Mouse (Mus musculus): ENCODE measurements around the gene Phf12. TPM values are rescaled to one million over a fixed set of nuclear protein-coding genes. Genes with fewer than 3 reads are reported as not detected.

Gene Phf12
- polyA plus RNA-seq, 2 experiments, result 4.3 to 19.0 TPM

DNA sequence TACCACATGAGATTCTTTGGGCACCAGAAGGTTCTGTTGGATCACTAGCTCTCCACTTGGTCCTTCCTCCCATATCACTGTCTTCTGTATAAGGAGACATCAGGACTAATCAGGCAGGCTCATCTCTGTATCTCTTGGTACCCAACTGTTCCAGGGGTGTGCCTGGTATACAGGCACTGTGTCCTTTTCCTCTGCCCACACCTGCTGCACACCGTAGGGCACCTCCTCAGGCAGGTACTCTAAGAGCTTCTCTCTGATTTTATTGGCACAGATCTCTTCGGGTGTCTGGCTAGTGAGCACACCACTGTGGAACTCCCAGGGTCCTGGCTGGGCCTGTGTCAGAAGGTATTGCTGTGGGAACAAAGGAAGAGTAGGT is 91.7 kb downstream of the Phf12 start:
- WGBS (ENCODE audit: insufficient replicate concordance), result 34% methylated on average over 2 of the region's 2 CpGs
- no peaks in the 10 kb centered on the region for H3K27me3 ChIP-seq (ENCODE audit: control insufficient read depth, insufficient read depth, low read length)
- H3K36me3 ChIP-seq (replicated peaks; ENCODE audit: control insufficient read depth, insufficient read depth, low read depth), result peaks cover 30% of the 10 kb centered on the region
- H3K4me3 ChIP-seq (ENCODE audit: insufficient read depth in 1 of 2, low read depth in 2 of 2, low read length in 2 of 2), result peak overlapping the region; percentile 69 to 80
- peak overlapping the region; percentile 98 for H3K27ac ChIP-seq
- no peak; the same call in none of the 2 replicates for TF ChIP-seq EP300 (IDR thresholded peaks at IDR 0.05; ENCODE audit: low read depth)
- peak overlapping the region; percentile 95 for H3K4me2 ChIP-seq (ENCODE audit: low read depth)
- H3K4me1 ChIP-seq (replicated peaks; ENCODE audit: control insufficient read depth in 2 of 2, insufficient read depth in 2 of 2, low read length in 1 of 2), result peaks cover 22 to 38% of the 10 kb centered on the region in 2 experiments
- ATAC-seq (ENCODE audit: insufficient read depth), result peak; percentile 64
- H3K9me3 ChIP-seq (ENCODE audit: control insufficient read depth, low read length), result no peaks in the 10 kb centered on the region
- peak overlapping the region; percentile 90 for H3K9ac ChIP-seq (replicated peaks)
- no peak for DNase-seq (ENCODE audit: low read depth in 3 of 3, low spot score in 3 of 3)

DNA sequence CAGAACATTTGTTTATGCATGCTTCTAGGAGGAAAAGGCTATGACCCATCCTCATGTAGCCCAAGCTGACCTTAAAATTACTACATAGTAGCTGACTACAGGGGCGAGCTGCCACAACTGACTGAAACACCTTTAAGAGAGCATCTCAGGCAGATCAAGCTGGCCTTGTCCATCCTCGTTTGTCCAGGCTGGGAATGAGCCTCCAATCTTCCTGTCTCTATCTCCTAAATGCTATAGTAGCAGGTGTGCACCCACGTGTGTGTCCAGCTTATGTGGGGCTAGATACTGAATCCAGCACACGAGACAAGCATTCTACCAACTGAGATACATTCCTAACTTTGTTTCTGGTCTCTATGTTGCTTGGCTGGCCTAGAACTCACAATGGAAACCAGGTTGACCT is 92.1 kb downstream of the Phf12 start:
- no peak for DNase-seq (ENCODE audit: low read depth in 3 of 3, low spot score in 3 of 3)
- Histone ChIP-seq H3K27me3 (ENCODE audit: control insufficient read depth, insufficient read depth, low read length) (no peaks in the 10 kb centered on the region), H3K36me3 (replicated peaks; ENCODE audit: control insufficient read depth, insufficient read depth, low read depth) (peaks cover 30% of the 10 kb centered on the region), H3K9me3 (ENCODE audit: control insufficient read depth, low read length) (no peaks in the 10 kb centered on the region), H3K4me3 (ENCODE audit: insufficient read depth in 1 of 2, low read depth in 2 of 2, low read length in 2 of 2) (peak overlapping the region; percentile 69 to 80), H3K4me1 (replicated peaks; ENCODE audit: control insufficient read depth in 2 of 2, insufficient read depth in 2 of 2, low read length in 1 of 2) (peaks cover 24 to 38% of the 10 kb centered on the region in 2 experiments), H3K4me2 (ENCODE audit: low read depth) (peak overlapping the region; percentile 95), H3K27ac (peak overlapping the region; percentile 98), H3K9ac (replicated peaks) (peak overlapping the region; percentile 90)
- TF ChIP-seq CTCF (IDR thresholded peaks at IDR 0.05; ENCODE audit: low read depth), result no peak
- no peak for TF ChIP-seq EP300 (IDR thresholded peaks at IDR 0.05; ENCODE audit: low read depth)
- 46% methylated on average over 4 of the region's 4 CpGs for WGBS (ENCODE audit: insufficient replicate concordance)
- no peak for ATAC-seq (ENCODE audit: insufficient read depth)

MicroRNAs encoded within 50 kb of the gene (microRNA counts, 519-probe panel; counts per million panel counts)
- microRNA mmu-miR-144 (11,254 counts per million, percentile 100 among the panel's probes with 10 or more counts), microRNA mmu-miR-451 (9,283 counts per million, percentile 94 among the panel's probes with 10 or more counts)

Small RNA genes within 50 kb of the gene (microRNA-seq; reads per million reads assigned to microRNA genes)
- gene Mir144 (12,278 reads per million, percentile 93 among the genes with 10 or more reads in this experiment), gene Mir451a (not detected), gene Mir451b (not detected)

Other genes starting within 250 kb of the Phf12 start
- gene Myo18a, start 219.5 kb upstream of the Phf12 start, polyA plus RNA-seq (2012; rRNA removed), result 10.6 and 15.4 TPM in 2 replicates
- gene Myo18a, start 219.5 kb upstream of the Phf12 start, polyA plus RNA-seq (2014; fragmentation: Nextera tagmentation; extraction: Ambion mirVana), result 13.5 and 14.3 TPM in 2 replicates
- not detected in 2 replicates for gene Gm10277, start 195.0 kb upstream of the Phf12 start, polyA plus RNA-seq (2012; rRNA removed)
- 0.11 and 0.18 TPM in 2 replicates for gene Gm10277, start 195.0 kb upstream of the Phf12 start, polyA plus RNA-seq (2014; fragmentation: Nextera tagmentation; extraction: Ambion mirVana)
- 15.4 and 15.6 TPM in 2 replicates for gene Pipox, start 88.7 kb upstream of the Phf12 start, polyA plus RNA-seq (2012; rRNA removed)
- 14.1 and 15.6 TPM in 2 replicates for gene Pipox, start 88.7 kb upstream of the Phf12 start, polyA plus RNA-seq (2014; fragmentation: Nextera tagmentation; extraction: Ambion mirVana)
- gene Sez6, start 52.0 kb upstream of the Phf12 start, polyA plus RNA-seq (2012; rRNA removed), result 0.03 and 0.37 TPM in 2 replicates
- 0.05 TPM in 1 of 2 replicates, not detected in the other for gene Sez6, start 52.0 kb upstream of the Phf12 start, polyA plus RNA-seq (2014; fragmentation: Nextera tagmentation; extraction: Ambion mirVana)
- gene Dhrs13, start 49.5 kb downstream of the Phf12 start, polyA plus RNA-seq (2012; rRNA removed), result 8.6 and 9.4 TPM in 2 replicates
- gene Dhrs13, start 49.5 kb downstream of the Phf12 start, polyA plus RNA-seq (2014; fragmentation: Nextera tagmentation; extraction: Ambion mirVana), result 17.3 and 17.8 TPM in 2 replicates
- 17.9 and 18.3 TPM in 2 replicates for gene Flot2, start 55.2 kb downstream of the Phf12 start, polyA plus RNA-seq (2012; rRNA removed)
- gene Flot2, start 55.2 kb downstream of the Phf12 start, polyA plus RNA-seq (2014; fragmentation: Nextera tagmentation; extraction: Ambion mirVana), result 16.7 and 20.4 TPM in 2 replicates
- gene Eral1, start 97.6 kb downstream of the Phf12 start, polyA plus RNA-seq (2012; rRNA removed), result 9.8 and 10.2 TPM in 2 replicates
- gene Eral1, start 97.6 kb downstream of the Phf12 start, polyA plus RNA-seq (2014; fragmentation: Nextera tagmentation; extraction: Ambion mirVana), result 14.9 and 16.6 TPM in 2 replicates
- 2.5 and 3.1 TPM in 2 replicates for gene Fam222b, start 111.9 kb downstream of the Phf12 start, polyA plus RNA-seq (2012; rRNA removed)
- gene Fam222b, start 111.9 kb downstream of the Phf12 start, polyA plus RNA-seq (2014; fragmentation: Nextera tagmentation; extraction: Ambion mirVana), result 3.8 and 4.1 TPM in 2 replicates
- gene Traf4, start 182.8 kb downstream of the Phf12 start, polyA plus RNA-seq (2012; rRNA removed), result 35.1 and 39.9 TPM in 2 replicates
- gene Traf4, start 182.8 kb downstream of the Phf12 start, polyA plus RNA-seq (2014; fragmentation: Nextera tagmentation; extraction: Ambion mirVana), result 17.1 and 18.0 TPM in 2 replicates
- 9.8 and 10.6 TPM in 2 replicates for gene Nek8, start 193.9 kb downstream of the Phf12 start, polyA plus RNA-seq (2012; rRNA removed)
- gene Nek8, start 193.9 kb downstream of the Phf12 start, polyA plus RNA-seq (2014; fragmentation: Nextera tagmentation; extraction: Ambion mirVana), result 7.4 and 7.8 TPM in 2 replicates
- 47.4 and 69.6 TPM in 2 replicates for gene Tlcd1, start 194.0 kb downstream of the Phf12 start, polyA plus RNA-seq (2012; rRNA removed)
- 44.9 and 50.5 TPM in 2 replicates for gene Tlcd1, start 194.0 kb downstream of the Phf12 start, polyA plus RNA-seq (2014; fragmentation: Nextera tagmentation; extraction: Ambion mirVana)
- gene Rpl23a, start 200.8 kb downstream of the Phf12 start, polyA plus RNA-seq (2012; rRNA removed), result 628 and 1,347 TPM in 2 replicates
- gene Rpl23a, start 200.8 kb downstream of the Phf12 start, polyA plus RNA-seq (2014; fragmentation: Nextera tagmentation; extraction: Ambion mirVana), result 1,087 and 1,100 TPM in 2 replicates
- 7.1 and 7.7 TPM in 2 replicates for gene Rab34, start 205.7 kb downstream of the Phf12 start, polyA plus RNA-seq (2012; rRNA removed)
- 11.3 and 12.4 TPM in 2 replicates for gene Rab34, start 205.7 kb downstream of the Phf12 start, polyA plus RNA-seq (2014; fragmentation: Nextera tagmentation; extraction: Ambion mirVana)
- 0.08 and 0.16 TPM in 2 replicates for gene Proca1, start 210.6 kb downstream of the Phf12 start, polyA plus RNA-seq (2012; rRNA removed)
- 0.23 TPM in 1 of 2 replicates, not detected in the other for gene Proca1, start 210.6 kb downstream of the Phf12 start, polyA plus RNA-seq (2014; fragmentation: Nextera tagmentation; extraction: Ambion mirVana)

Data from liver, embryonic 14.5 days (tissue).